Mouse (Mus musculus) heart, adult 18-20 months (tissue): ENCODE results near the gene Trim61. TPM values are rescaled to one million over a fixed set of nuclear protein-coding genes. Genes with fewer than 3 reads are reported as not detected.

Experiments used
- DNase-seq, 2 experiments: peaks; one replicate each; pipeline ENCODE4 v3.0.0; 2021 to 2022; ENCODE audit warnings: mixed read lengths in 1 of 2
- total RNA-seq, 2 experiments: library from RNA; stranded (reverse); gene quantifications; 2 replicates each; pipeline ENCODE4 v1.2.3; 2021

Gene Trim61
- total RNA-seq, 2 experiments from 2014 or later: not detected

DNA sequence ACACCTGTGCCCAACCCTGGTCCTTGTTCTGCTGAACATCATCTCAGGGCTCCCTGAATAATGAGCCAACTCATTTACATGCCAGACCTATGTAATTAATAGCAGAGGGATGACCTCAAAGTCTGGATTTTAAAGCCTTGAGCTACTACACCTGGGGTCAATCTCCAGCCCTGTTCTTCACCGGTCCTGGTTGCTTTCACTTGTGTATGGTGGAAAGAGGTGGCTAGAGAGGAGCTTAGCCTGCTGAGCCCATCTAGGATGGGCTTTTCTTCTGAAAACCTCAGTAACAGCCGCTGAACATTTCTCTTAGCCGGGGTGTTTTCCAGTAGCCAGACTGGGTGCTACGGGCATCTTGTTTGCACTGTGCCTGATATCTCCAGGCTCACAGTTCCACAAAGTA is 30.6 kb downstream of the Trim61 start, which contains the start of gene Trim75:
TSS of gene Trim75 (minus strand) at position 101 of the 400 bp plus-strand sequence.
- no peak for DNase-seq

DNA sequence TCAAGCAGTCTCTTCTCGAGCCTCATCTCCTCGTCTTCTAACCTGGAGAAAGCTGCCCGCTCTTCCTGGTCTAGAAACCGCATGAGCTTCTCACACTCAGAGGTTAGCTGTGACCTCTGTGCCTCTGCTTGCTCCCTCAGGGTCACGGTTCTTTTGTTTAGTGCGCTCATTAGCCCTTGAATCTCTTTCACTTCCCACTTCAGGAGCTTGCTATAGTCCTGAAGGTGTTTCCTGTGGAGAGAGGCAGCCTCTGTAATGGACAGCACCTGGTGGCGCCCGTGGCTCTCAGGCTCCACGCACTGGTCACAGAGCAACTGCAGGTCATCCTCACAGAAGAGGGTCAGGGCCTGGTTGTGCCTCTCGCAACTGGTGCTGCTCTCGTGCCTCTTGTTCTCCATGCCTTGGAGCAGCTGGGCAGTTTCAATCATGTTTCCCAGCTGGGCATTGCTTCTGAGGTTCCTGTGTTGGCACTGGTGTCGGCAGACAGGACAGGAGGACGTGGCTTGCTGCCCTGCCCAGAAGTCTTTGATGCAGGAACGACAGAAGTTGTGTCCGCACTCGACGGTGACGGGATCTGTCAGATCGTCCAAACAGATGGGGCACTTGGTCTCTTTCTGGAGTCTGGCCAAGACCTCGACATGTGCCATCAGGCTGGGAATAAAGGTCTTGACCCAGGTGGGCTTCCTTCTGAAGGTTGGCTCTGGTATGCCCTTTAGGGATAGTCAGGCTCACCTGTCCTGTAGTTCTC is 35.0 kb downstream of the Trim61 start:
- DNase-seq: no peak

Other genes with a start within 250 kb of the Trim61 start
- 10 to 100 TPM; 18.2 to 24.2 TPM for gene Klhl2, start 168.5 kb downstream of the Trim61 start, total RNA-seq
- gene Tmem192, start 71.3 kb downstream of the Trim61 start, total RNA-seq: 10 to 100 TPM; 23.9 to 27.7 TPM
- not detected for gene Trim75, start 30.7 kb downstream of the Trim61 start, total RNA-seq
- not detected for gene Trim60, start 61 bp upstream of the Trim61 start, total RNA-seq
- gene Apela, start 18.8 kb upstream of the Trim61 start, total RNA-seq: not detected
- not detected for gene Gm10663, start 56.5 kb upstream of the Trim61 start, total RNA-seq
- under 1 TPM in 1 of 2 experiments, not detected in 1; 0.18 TPM for gene BC030870, start 111.0 kb upstream of the Trim61 start, total RNA-seq